Mouse (Mus musculus) intestine, postnatal 0 days (tissue): ENCODE results near the gene Olfr1339. TPM values are rescaled to one million over a fixed set of nuclear protein-coding genes. Genes with fewer than 3 reads are reported as not detected.

ENCODE experiments used
- ATAC-seq: fragments of 200-750 bp; cut with Nextera tagmentation; 2 replicates; pipeline ENCODE4 v1.8.0; 2017; ENCODE audit warnings: mild to moderate bottlenecking, moderate TSS enrichment, moderate library complexity
- H3K27ac ChIP-seq: fragments of 300-500 bp; sonication (generic); 2 replicates; pipeline ENCODE4 v1.5.1; 2014; ENCODE audit warnings: mild to moderate bottlenecking, low read depth, low read length, moderate library complexity
- H3K27me3 ChIP-seq: fragments of 300-500 bp; sonication (generic); replicated peaks from 2 replicates; pipeline ENCODE4 v1.6.1; 2014; ENCODE audit warnings: low read length, mixed read lengths; ENCODE audit not compliant: control insufficient read depth, insufficient read depth
- H3K36me3 ChIP-seq: fragments of 300-500 bp; sonication (generic); 2 replicates; pipeline ENCODE4 v1.6.1; 2014; ENCODE audit warnings: mild to moderate bottlenecking, moderate library complexity; ENCODE audit not compliant: control insufficient read depth, insufficient read depth
- H3K4me1 ChIP-seq: fragments of 300-500 bp; sonication (generic); replicated peaks from 2 replicates; pipeline ENCODE4 v1.6.1; 2014; ENCODE audit warnings: antibody characterized with exemption, low read length, mixed read lengths; ENCODE audit not compliant: control insufficient read depth, insufficient read depth
- H3K4me2 ChIP-seq: fragments of 300-500 bp; sonication (generic); replicated peaks from 2 replicates; pipeline ENCODE4 v1.6.1; 2014; ENCODE audit warnings: low read depth, mild to moderate bottlenecking, moderate library complexity
- H3K4me3 ChIP-seq: fragments of 300-500 bp; sonication (generic); 2 replicates; pipeline ENCODE4 v1.5.1; 2014; ENCODE audit warnings: low read depth, low read length
- H3K9ac ChIP-seq: fragments of 300-500 bp; sonication (generic); 2 replicates; pipeline ENCODE4 v1.6.1; 2014; ENCODE audit warnings: mild to moderate bottlenecking, low read depth, low read length
- H3K9me3 ChIP-seq: fragments of 300-500 bp; sonication (generic); 2 replicates; pipeline ENCODE4 v1.6.1; 2016; ENCODE audit warnings: mixed run types; ENCODE audit not compliant: control insufficient read depth
- CTCF ChIP-seq: sonication (generic); IDR thresholded peaks from 2 replicates; pipeline ENCODE4 v1.5.1; 2016; ENCODE audit warnings: low read depth, mild to moderate bottlenecking, control low read depth, antibody characterized with exemption, moderate library complexity
- WGBS: fragments of 180-500 bp; shearing (Covaris S2); extraction: QIAGEN DNeasy Blood & Tissue Kit; methylation state at CpG from one replicate; pipeline ENCODE4 v1.1.7; 2014; 5-methylcytosine and 5-hydroxymethylcytosine counted together
- polyA plus RNA-seq: library from polyadenylated mRNA; unstranded; fragments of >200 nt; fragmentation: Nextera tagmentation; extraction: Ambion mirVana; gene quantifications from 2 replicates; pipeline ENCODE4 v1.2.1, GENCODE M21; 2015

Gene Olfr1339
- polyA plus RNA-seq, 1 experiment from 2014 or later = not detected

- no peak within 1 kb of the TSS for H3K9ac ChIP-seq
- no peak within 1 kb of the TSS for H3K27ac ChIP-seq
- no peaks in the 10 kb centered on the region for H3K9me3 ChIP-seq
- H3K27me3 ChIP-seq = no peaks in the 10 kb centered on the region
- TF ChIP-seq CTCF = no peak
- H3K4me2 ChIP-seq = no peak within 1 kb of the TSS
- no peak within 1 kb of the TSS for H3K4me3 ChIP-seq
- H3K4me1 ChIP-seq = no peaks in the 10 kb centered on the region
- ATAC-seq = no peak
- no peaks in the 10 kb centered on the region for H3K36me3 ChIP-seq
- 68% methylated on average over 1 of the region's 1 CpGs for WGBS
Observed at GRCm38 (mm10) chr4:118758637-118759036, 26.7 kb downstream of the Olfr1339 start, which contains the start of gene Olfr1338. TSS of gene Olfr1338 (minus strand) at chr4:118758737.

DNA sequence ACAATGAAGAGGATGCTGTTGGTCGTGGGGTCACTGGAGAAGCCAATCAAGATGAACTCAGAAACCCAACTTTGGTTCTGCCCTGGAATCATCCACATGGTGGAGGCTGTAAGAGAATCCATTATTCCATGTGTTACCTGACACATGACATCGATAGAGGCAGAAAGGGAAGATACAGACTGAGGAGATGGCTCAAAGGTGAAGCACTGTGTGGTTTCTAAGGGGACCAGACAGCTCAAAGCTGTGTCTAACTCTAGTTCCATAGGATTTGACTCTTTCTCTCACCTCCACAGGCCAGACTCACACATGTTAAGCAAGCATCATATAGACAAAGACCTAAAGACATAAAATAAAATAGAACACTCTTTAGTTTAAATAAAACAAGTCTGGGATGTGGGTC lies 50.5 kb downstream of the Olfr1339 start, which contains the start of gene Olfr1337:
Gene Olfr1337 (minus strand): TSS at position 101 of the 400 bp plus-strand sequence.
- 84% methylated on average over 2 of the region's 2 CpGs for WGBS

More for the DNA sequence above, 50.5 kb downstream of the Olfr1339 start, which contains the start of gene Olfr1337:
- H3K9me3 ChIP-seq = no peaks in the 10 kb centered on the region
- H3K27ac ChIP-seq = no peak within 1 kb of the TSS
- H3K4me3 ChIP-seq = no peak within 1 kb of the TSS
- H3K4me2 ChIP-seq = no peak within 1 kb of the TSS
- no peaks in the 10 kb centered on the region for H3K36me3 ChIP-seq
- TF ChIP-seq CTCF = no peak
- H3K9ac ChIP-seq = no peak within 1 kb of the TSS
- H3K27me3 ChIP-seq = no peaks in the 10 kb centered on the region
- no peaks in the 10 kb centered on the region for H3K4me1 ChIP-seq
- no peak for ATAC-seq

Other genes with a start within 250 kb of the Olfr1339 start
- 11.3 and 11.9 TPM in 2 replicates for gene Tie1, start 242.1 kb upstream of the Olfr1339 start, polyA plus RNA-seq
- gene 2610528J11Rik, start 205.2 kb upstream of the Olfr1339 start, polyA plus RNA-seq = 119 TPM in 2 replicates
- gene Tmem125, start 188.1 kb upstream of the Olfr1339 start, polyA plus RNA-seq = 19.8 and 20.7 TPM in 2 replicates
- gene Cfap57, start 111.4 kb upstream of the Olfr1339 start, polyA plus RNA-seq = 0.29 and 0.42 TPM in 2 replicates
- gene Ebna1bp2, start 111.4 kb upstream of the Olfr1339 start, polyA plus RNA-seq = 76.2 and 79.9 TPM in 2 replicates
- not detected in 2 replicates for gene Olfr62, start 73.2 kb upstream of the Olfr1339 start, polyA plus RNA-seq
- gene Olfr1342, start 39.4 kb upstream of the Olfr1339 start, polyA plus RNA-seq = not detected in 2 replicates
- not detected in 2 replicates for gene Olfr1341, start 28.7 kb upstream of the Olfr1339 start, polyA plus RNA-seq
- not detected in 2 replicates for gene Olfr1340, start 12.0 kb upstream of the Olfr1339 start, polyA plus RNA-seq
- not detected in 2 replicates for gene Olfr1338, start 26.6 kb downstream of the Olfr1339 start, polyA plus RNA-seq
- not detected in 2 replicates for gene Olfr1337, start 50.4 kb downstream of the Olfr1339 start, polyA plus RNA-seq
- gene Olfr1335, start 77.8 kb downstream of the Olfr1339 start, polyA plus RNA-seq = not detected in 2 replicates
- gene Olfr1333, start 104.1 kb downstream of the Olfr1339 start, polyA plus RNA-seq = not detected in 2 replicates
- not detected in 2 replicates for gene Olfr1331, start 132.5 kb downstream of the Olfr1339 start, polyA plus RNA-seq
- gene Olfr1330, start 156.4 kb downstream of the Olfr1339 start, polyA plus RNA-seq = not detected in 2 replicates
- gene Olfr1329, start 185.3 kb downstream of the Olfr1339 start, polyA plus RNA-seq = not detected in 2 replicates
- gene Olfr1328, start 206.4 kb downstream of the Olfr1339 start, polyA plus RNA-seq = not detected in 2 replicates
- 0.08 and 0.13 TPM in 2 replicates for gene Lao1, start 229.4 kb downstream of the Olfr1339 start, polyA plus RNA-seq